Mouse (Mus musculus) stomach, postnatal 0 days (tissue): ENCODE results near the gene Mpv17l2.
A peak's percentile ranks its signal among the peaks of the same experiment; 100 is the strongest.

Source experiments
- CTCF ChIP-seq: IDR thresholded peaks from 2 replicates; pipeline ENCODE4 v1.5.1; 2016; ENCODE audit warnings: antibody characterized with exemption, low read depth, mild to moderate bottlenecking, moderate library complexity
- EP300 ChIP-seq: optimal IDR thresholded peaks from 2 replicates; pipeline ENCODE3; 2016; ENCODE audit warnings: antibody characterized with exemption

DNA sequence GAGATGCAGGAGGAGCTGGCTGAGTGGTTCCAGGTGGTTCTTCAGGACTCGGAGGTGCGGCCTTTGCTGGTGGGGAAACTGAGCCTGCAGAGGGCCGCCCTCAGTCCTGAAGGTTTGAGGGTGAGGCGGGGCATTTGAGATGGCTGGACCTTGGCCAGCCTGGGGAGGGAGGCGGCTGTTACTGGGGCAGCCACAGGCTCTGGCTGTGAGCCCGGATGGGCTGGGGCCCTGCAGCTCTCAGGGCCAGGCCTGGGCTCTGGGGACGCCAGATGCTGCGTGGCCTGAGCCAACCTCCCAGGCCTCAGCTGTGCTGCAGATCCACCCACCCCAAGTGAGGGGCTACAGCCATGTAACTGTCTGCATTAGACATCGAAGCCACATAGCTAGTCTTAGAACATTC lies 13.1 kb upstream of the Mpv17l2 start:
- TF ChIP-seq CTCF = 0 out of 2 replicates have a peak, but pooled peaks have one; percentile 1
- no peak for TF ChIP-seq EP300
